Mouse (Mus musculus): ENCODE results near the gene Trpm3.

DNA sequence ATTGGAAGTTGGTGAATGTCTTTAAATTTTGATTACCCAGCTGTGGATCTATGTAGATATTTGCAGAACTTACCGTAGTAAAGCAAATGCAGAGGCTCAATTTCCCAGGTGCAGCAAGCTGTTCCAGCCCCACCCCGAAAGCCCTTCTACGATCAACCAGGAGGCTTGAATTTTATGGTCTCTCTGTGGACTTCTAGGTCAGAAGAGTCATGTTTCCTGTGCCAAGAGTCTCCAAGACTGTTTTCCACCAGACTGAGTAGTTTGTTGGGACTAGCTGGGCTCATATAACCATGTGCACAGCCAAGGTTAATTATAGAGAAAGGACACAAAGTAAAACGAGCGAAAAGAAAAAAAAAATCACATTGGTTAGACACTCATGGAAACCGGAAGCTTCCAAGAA is 364.6 kb downstream of the Trpm3 start:
- TF ChIP-seq CTCF (IDR thresholded peaks at IDR 0.05; ENCODE audit: low read depth) (no peak), EP300 (IDR thresholded peaks at IDR 0.05; ENCODE audit: low read depth) (no peak)
